Mouse (Mus musculus) layer of hippocampus, adult 9-11 months (tissue): Measurements from ENCODE around the gene Gm2a.

Experiments
- DNase-seq: peaks from one replicate; pipeline ENCODE4 v3.0.0; 2022

Gm2a gene

GRCm38 (mm10) chr11:55133204-55133603 lies 35.3 kb downstream of the Gm2a start:
- no peak for DNase-seq

GRCm38 (mm10) chr11:55134407-55134806 lies 36.5 kb downstream of the Gm2a start:
- no peak for DNase-seq

DNA sequence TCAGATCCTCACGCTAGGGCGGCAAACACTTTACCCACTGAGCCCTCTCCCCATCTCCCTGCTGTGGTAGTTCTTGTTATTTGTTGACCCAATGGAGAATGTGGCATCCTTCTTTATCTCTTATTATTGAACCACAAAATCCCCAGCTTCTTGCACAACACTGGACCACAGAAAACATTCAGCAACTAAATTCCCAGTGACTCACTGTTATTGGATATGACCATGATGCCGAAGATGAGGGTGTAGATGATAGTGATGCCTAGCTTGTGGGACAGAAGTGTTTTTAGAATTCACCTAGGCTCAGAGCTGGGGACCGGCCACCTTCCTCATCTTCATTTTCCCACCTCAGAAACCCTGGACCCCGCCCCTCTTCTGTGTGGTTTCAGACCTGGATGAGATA lies 37.0 kb downstream of the Gm2a start:
- DNase-seq, result no peak

DNA sequence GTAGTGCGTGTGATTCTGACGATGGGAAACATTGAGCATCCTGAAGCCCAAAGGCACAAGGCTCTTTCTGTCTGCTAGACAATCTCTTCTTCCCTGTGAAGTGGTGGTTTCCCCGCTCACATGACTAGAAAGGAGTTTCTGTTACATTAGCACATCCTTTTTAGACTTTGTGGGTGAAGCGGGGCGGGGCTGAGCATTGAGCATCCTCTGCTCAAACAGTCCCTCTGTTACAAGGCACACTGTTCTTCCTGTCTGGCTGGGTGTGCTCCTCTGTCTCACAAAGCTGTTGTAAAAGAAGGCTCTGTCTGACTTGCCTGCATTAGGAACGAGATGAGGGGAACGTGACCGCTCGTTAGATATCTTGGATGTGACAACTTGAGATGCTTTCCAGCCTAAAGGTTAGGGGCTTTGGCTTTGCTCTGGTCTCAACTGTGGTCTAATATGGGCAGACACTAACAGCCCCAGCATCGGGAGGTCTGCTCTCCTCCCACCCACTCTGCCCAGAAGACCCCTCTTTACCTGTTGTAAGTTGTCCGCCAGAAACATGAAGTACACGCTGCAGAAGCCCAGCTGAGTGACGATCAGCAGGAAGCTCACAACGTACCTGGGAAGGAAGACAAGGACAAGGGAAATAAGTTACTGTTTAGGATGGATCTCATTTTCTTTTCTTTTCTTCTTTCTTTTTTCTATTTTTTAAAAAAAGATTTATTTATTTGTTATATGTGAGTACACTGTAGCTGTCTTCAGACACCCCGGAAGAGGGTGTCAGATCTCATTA lies 39.0 kb downstream of the Gm2a start:
- no peak for DNase-seq

DNA sequence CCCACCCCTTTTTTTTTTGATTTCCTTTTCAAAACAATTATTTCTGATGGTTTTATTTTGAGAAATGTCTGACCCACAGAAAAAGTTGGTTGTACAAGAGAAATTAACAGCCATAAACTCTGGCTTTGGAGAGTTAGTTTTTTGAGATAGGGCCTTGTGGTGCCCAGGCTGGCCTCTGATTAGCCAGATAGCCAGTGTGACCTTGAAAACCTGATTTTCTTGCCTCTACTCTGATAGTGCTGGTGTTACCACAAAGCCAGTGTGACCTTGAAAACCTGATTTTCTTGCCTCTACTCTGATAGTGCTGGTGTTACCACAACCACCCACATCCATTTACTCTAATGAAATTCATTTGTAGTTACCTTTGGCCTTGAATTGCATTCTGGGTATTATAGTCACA lies 39.7 kb downstream of the Gm2a start:
- DNase-seq, result no peak

- DNase-seq, result no peak
Measured at GRCm38 (mm10) chr11:55141502-55141901, 43.6 kb downstream of the Gm2a start.

DNA sequence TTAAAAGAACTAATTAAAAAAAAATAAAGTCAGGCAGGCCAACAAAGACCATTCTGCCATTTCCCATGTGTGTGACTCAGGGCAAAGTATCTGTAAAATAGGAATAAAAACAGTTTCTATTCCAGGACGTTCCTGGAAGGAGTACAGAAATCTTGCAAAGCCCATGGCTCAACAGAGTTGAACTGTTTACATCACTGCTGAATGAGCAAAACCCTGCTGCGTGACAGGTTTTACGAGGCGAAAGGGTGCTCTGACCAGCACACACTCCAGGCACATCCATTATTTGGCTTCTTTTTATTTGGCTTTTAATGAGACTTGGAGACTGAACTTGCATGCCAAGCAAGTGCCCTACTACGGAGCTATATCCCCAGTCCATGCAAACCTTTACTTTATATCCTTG lies 46.1 kb downstream of the Gm2a start:
- DNase-seq, result no peak

- no peak for DNase-seq
Measured at GRCm38 (mm10) chr11:55146855-55147254, 48.9 kb downstream of the Gm2a start.

- no peak for DNase-seq
Measured at GRCm38 (mm10) chr11:55147423-55147822, 49.5 kb downstream of the Gm2a start.

GRCm38 (mm10) chr11:55148461-55148860 lies 50.5 kb downstream of the Gm2a start:
- no peak for DNase-seq

DNA sequence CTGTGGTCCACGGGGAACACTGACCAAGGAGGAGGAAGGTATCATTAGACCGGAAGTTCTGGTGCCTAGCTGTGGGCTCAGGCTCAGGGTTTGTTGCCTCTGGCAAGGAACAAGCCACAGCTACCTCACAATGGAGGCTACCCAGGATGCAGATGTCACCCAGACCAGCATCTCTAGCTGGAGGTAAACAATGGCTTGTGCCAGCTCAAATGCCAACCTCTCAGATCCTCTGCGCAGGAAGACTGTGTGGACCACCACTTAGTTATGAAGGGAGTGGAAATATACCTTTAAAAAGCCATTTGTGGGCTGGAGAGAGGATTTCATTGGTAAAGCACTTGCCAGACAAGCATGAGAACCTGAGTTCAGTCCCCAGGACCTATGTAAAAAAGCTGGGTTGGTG lies 53.7 kb downstream of the Gm2a start, which contains the start of gene Slc36a3:
Gene Slc36a3, minus strand, starts transcription at position 101 of the 400 bp plus-strand sequence.
- DNase-seq, result no peak

GRCm38 (mm10) chr11:55154398-55155069 lies 56.6 kb downstream of the Gm2a start:
- DNase-seq, result peak; percentile 4

DNA sequence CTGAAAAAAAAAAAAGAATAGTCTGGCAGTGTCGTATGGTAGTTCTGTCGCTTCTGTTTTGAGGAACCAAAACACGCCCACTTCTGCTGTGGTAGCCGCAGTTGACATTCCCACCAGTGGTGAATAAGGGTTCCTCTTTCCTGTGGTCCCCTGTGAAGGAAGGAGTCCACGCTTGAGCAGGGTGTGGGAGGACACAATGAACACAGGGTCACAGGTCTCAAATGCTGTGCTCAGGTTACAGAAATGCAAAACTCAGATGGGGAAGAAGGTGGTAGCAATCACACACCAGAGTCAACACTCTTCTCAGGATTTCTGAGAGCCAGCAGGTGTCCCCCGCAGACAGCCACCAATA lies 57.1 kb downstream of the Gm2a start:
- peak; percentile 65 for DNase-seq

DNA sequence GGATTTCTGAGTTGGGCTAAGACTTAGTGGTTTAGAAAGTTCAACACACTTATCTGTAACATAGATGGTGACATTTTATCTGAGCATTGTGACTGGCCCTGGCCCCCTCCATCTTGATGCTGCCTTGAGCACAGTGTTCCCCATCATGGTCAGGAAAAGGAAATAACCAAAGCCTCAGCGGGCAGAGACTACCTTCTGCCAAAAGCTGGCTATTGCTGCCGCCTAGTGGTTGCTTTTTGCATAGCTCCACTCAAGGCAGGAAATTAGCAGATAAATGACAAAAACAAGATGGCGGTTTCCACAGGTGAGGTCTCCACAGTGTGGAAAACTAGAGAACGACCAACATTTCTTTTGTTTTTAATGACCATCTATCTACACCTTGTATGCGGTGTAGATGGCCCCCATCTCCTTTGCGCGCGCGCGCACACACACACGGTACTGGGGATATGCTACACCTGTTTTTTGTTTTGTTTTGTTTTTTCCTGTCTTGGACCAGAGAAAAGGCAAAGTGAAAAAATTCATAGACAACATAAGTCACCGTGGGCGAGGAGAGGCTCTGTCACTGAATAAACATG lies 61.0 kb downstream of the Gm2a start:
- peak; percentile 71 for DNase-seq
